Mouse (Mus musculus) midbrain, embryonic 12.5 days (tissue): ENCODE data around the gene Rab11b. TPM values are rescaled to one million over a fixed set of nuclear protein-coding genes. Genes with fewer than 3 reads are reported as not detected.
"Not testable (repeated sequence)": the region's sequence is repeated elsewhere in the genome, so short reads cannot be mapped to it uniquely, and the experiment has no call there.

Source experiments
- ATAC-seq: fragments of 200-750 bp; cut with Nextera tagmentation; 2 replicates; pipeline ENCODE4 v1.8.0; 2017; ENCODE audit warnings: low read depth, moderate TSS enrichment, moderate library complexity; ENCODE audit not compliant: low FRiP score
- H3K27ac ChIP-seq: fragments of 300-500 bp; sonication (generic); replicated peaks from 2 replicates; pipeline ENCODE4 v1.5.1; 2016; ENCODE audit warnings: mild to moderate bottlenecking
- H3K27me3 ChIP-seq: fragments of 300-500 bp; sonication (generic); 2 replicates; pipeline ENCODE4 v1.6.1; 2016; ENCODE audit warnings: mild to moderate bottlenecking
- H3K36me3 ChIP-seq: fragments of 300-500 bp; sonication (generic); 2 replicates; pipeline ENCODE4 v1.6.1; 2016
- H3K4me1 ChIP-seq: fragments of 300-500 bp; sonication (generic); 2 replicates; pipeline ENCODE4 v1.6.1; 2016
- H3K4me2 ChIP-seq: fragments of 300-500 bp; sonication (generic); replicated peaks from 2 replicates; pipeline ENCODE4 v1.6.1; 2016; ENCODE audit warnings: mild to moderate bottlenecking, moderate library complexity
- H3K4me3 ChIP-seq: fragments of 300-500 bp; sonication (generic); 2 replicates; pipeline ENCODE4 v1.5.1; 2016; ENCODE audit warnings: mild to moderate bottlenecking
- H3K9ac ChIP-seq: fragments of 300-500 bp; sonication (generic); replicated peaks from 2 replicates; pipeline ENCODE4 v1.6.1; 2016; ENCODE audit warnings: mild to moderate bottlenecking, moderate library complexity
- H3K9me3 ChIP-seq: fragments of 300-500 bp; sonication (generic); 2 replicates; pipeline ENCODE4 v1.6.1; 2016; ENCODE audit warnings: mild to moderate bottlenecking
- WGBS: fragments of 180-500 bp; shearing (Covaris S2); methylation state at CpG from one replicate; pipeline ENCODE4 v1.1.7; 2016; 5-methylcytosine and 5-hydroxymethylcytosine counted together
- polyA plus RNA-seq: library from polyadenylated mRNA; unstranded; fragments of >200 nt; fragmentation: Nextera tagmentation; extraction: Ambion mirVana; gene quantifications from 2 replicates; pipeline ENCODE4 v1.2.1, GENCODE M21; 2016

Rab11b gene
- polyA plus RNA-seq, 1 experiment from 2014 or later: 447 TPM

- Histone ChIP-seq H3K9ac (peak overlapping the region; percentile 98), H3K9me3 (no peaks in the 10 kb centered on the region), H3K4me1 (peaks cover 41% of the 10 kb centered on the region), H3K27me3 (no peaks in the 10 kb centered on the region), H3K27ac (peak overlapping the region; percentile 99), H3K4me2 (peak overlapping the region; percentile 87), H3K4me3 (peak overlapping the region; percentile 87), H3K36me3 (peaks cover 14% of the 10 kb centered on the region; the same call in 1 of the 2 replicates)
- peak; percentile 80 for ATAC-seq
- WGBS: under 1% methylated on average over 38 of the region's 38 CpGs
These were observed 519 bp downstream of the Rab11b start for GRCm38 (mm10) chr17:33759767-33760254.

GRCm38 (mm10) chr17:33757231-33757630, 3.1 kb downstream of the Rab11b start:
- Histone ChIP-seq H3K36me3 (peaks cover 20% of the 10 kb centered on the region; the same call in 1 of the 2 replicates), H3K9ac (no peak overlapping the region), H3K4me2 (peak overlapping the region; percentile 21), H3K4me1 (peaks cover 41% of the 10 kb centered on the region), H3K27ac (no peak overlapping the region), H3K27me3 (no peaks in the 10 kb centered on the region), H3K4me3 (no peak overlapping the region), H3K9me3 (no peaks in the 10 kb centered on the region)
- WGBS: 87% methylated on average over 4 of the region's 4 CpGs
- ATAC-seq: no peak

GRCm38 (mm10) chr17:33756108-33756790, 4.1 kb downstream of the Rab11b start:
- 94% methylated on average over 3 of the region's 3 CpGs for WGBS
- H3K4me2 ChIP-seq: no peak overlapping the region

GRCm38 (mm10) chr17:33755418-33756107, 4.8 kb downstream of the Rab11b start:
- Histone ChIP-seq H3K9me3 (no peaks in the 10 kb centered on the region), H3K36me3 (peaks cover 28% of the 10 kb centered on the region), H3K4me2 (no peak overlapping the region), H3K4me1 (peaks cover 41% of the 10 kb centered on the region), H3K27me3 (no peaks in the 10 kb centered on the region), H3K9ac (no peak overlapping the region; the same call in 1 of the 2 replicates), H3K27ac (no peak overlapping the region), H3K4me3 (no peak overlapping the region)
- ATAC-seq: no peak
- WGBS: 84% methylated on average over 10 of the region's 10 CpGs

More at GRCm38 (mm10) chr17:33756108-33756790, 4.1 kb downstream of the Rab11b start:
- no peaks in the 10 kb centered on the region for H3K27me3 ChIP-seq
- peaks cover 21% of the 10 kb centered on the region for H3K36me3 ChIP-seq
- no peak overlapping the region for H3K27ac ChIP-seq
- no peak for ATAC-seq
- H3K4me1 ChIP-seq: peaks cover 41% of the 10 kb centered on the region
- no peaks in the 10 kb centered on the region for H3K9me3 ChIP-seq
- no peak overlapping the region; the same call in 1 of the 2 replicates for H3K9ac ChIP-seq
- no peak overlapping the region for H3K4me3 ChIP-seq

- no peak for ATAC-seq
- Histone ChIP-seq H3K4me2 (no peak overlapping the region), H3K4me3 (no peak overlapping the region), H3K9ac (no peak overlapping the region), H3K9me3 (no peaks in the 10 kb centered on the region), H3K4me1 (peaks cover 41% of the 10 kb centered on the region), H3K27ac (no peak overlapping the region), H3K27me3 (no peaks in the 10 kb centered on the region), H3K36me3 (peaks cover 37% of the 10 kb centered on the region)
- 71% methylated on average over 1 of the region's 1 CpGs for WGBS
These were observed 5.7 kb downstream of the Rab11b start for GRCm38 (mm10) chr17:33754656-33755055.

- no peaks in the 10 kb centered on the region for H3K9me3 ChIP-seq
- no peak overlapping the region for H3K4me3 ChIP-seq
- H3K27me3 ChIP-seq: no peaks in the 10 kb centered on the region
- H3K4me2 ChIP-seq: no peak overlapping the region
- peaks cover 60% of the 10 kb centered on the region for H3K36me3 ChIP-seq
- H3K4me1 ChIP-seq: peaks cover 21% of the 10 kb centered on the region
- no peak overlapping the region for H3K27ac ChIP-seq
- WGBS: 98% methylated on average over 2 of the region's 2 CpGs
- ATAC-seq: no peak
- H3K9ac ChIP-seq: no peak overlapping the region
These were observed 8.0 kb downstream of the Rab11b start for GRCm38 (mm10) chr17:33752297-33752696.

- Histone ChIP-seq H3K4me1 (peaks cover 11% of the 10 kb centered on the region), H3K9me3 (no peaks in the 10 kb centered on the region), H3K36me3 (peaks cover 60% of the 10 kb centered on the region), H3K27me3 (no peaks in the 10 kb centered on the region), H3K4me3 (no peak overlapping the region), H3K4me2 (no peak overlapping the region), H3K9ac (no peak overlapping the region), H3K27ac (no peak overlapping the region)
- ATAC-seq: no peak
These were observed 9.1 kb downstream of the Rab11b start for GRCm38 (mm10) chr17:33751181-33751580.

- Histone ChIP-seq H3K9me3 (no peaks in the 10 kb centered on the region), H3K36me3 (peaks cover 65% of the 10 kb centered on the region), H3K27me3 (no peaks in the 10 kb centered on the region), H3K4me1 (no peaks in the 10 kb centered on the region; the same call in 1 of the 2 replicates), H3K9ac (no peak overlapping the region), H3K4me3 (no peak overlapping the region), H3K27ac (no peak overlapping the region), H3K4me2 (no peak overlapping the region)
- no peak for ATAC-seq
- WGBS: over 99% methylated on average over 5 of the region's 5 CpGs
These were observed 10.9 kb downstream of the Rab11b start for GRCm38 (mm10) chr17:33749451-33749850.

GRCm38 (mm10) chr17:33746011-33746410, 14.3 kb downstream of the Rab11b start:
- H3K9me3 ChIP-seq: no peaks in the 10 kb centered on the region
- no peak overlapping the region for H3K4me3 ChIP-seq
- no peak for ATAC-seq
- no peaks in the 10 kb centered on the region for H3K4me1 ChIP-seq
- WGBS: 83% methylated on average over 2 of the region's 2 CpGs
- no peak overlapping the region for H3K27ac ChIP-seq
- H3K27me3 ChIP-seq: no peaks in the 10 kb centered on the region
- no peak overlapping the region for H3K9ac ChIP-seq
- peaks cover 55% of the 10 kb centered on the region for H3K36me3 ChIP-seq
- H3K4me2 ChIP-seq: no peak overlapping the region

- H3K27me3 ChIP-seq: no peaks in the 10 kb centered on the region
- no peaks in the 10 kb centered on the region for H3K9me3 ChIP-seq
- H3K27ac ChIP-seq: no peak overlapping the region
- no peak overlapping the region for H3K9ac ChIP-seq
- H3K4me2 ChIP-seq: no peak overlapping the region
- 93% methylated on average over 5 of the region's 5 CpGs for WGBS
- H3K4me3 ChIP-seq: no peak overlapping the region
- no peak for ATAC-seq
- H3K4me1 ChIP-seq: no peaks in the 10 kb centered on the region
- H3K36me3 ChIP-seq: peaks cover 43% of the 10 kb centered on the region
These were observed 15.5 kb downstream of the Rab11b start for GRCm38 (mm10) chr17:33744686-33745384.

- Histone ChIP-seq H3K36me3 (peaks cover 19% of the 10 kb centered on the region), H3K9me3 (no peaks in the 10 kb centered on the region), H3K27ac (no peak overlapping the region), H3K27me3 (no peaks in the 10 kb centered on the region), H3K9ac (no peak overlapping the region), H3K4me2 (no peak overlapping the region), H3K4me1 (no peaks in the 10 kb centered on the region), H3K4me3 (no peak overlapping the region)
- WGBS: 89% methylated on average over 1 of the region's 1 CpGs
- no peak for ATAC-seq
These were observed 17.9 kb downstream of the Rab11b start for GRCm38 (mm10) chr17:33742420-33742819.

GRCm38 (mm10) chr17:33733526-33733925, 26.8 kb downstream of the Rab11b start:
- not testable (repeated sequence) for H3K4me2 ChIP-seq, H3K36me3 ChIP-seq, H3K27me3 ChIP-seq, H3K4me1 ChIP-seq, ATAC-seq, H3K9ac ChIP-seq, H3K4me3 ChIP-seq, H3K9me3 ChIP-seq, H3K27ac ChIP-seq
- 88% methylated on average over 10 of the region's 10 CpGs for WGBS
